Mouse (Mus musculus) forebrain, embryonic 10.5 days (tissue): ENCODE measurements around the gene Fam69a. TPM values are rescaled to one million over a fixed set of nuclear protein-coding genes. Genes with fewer than 3 reads are reported as not detected.
"Not testable (repeated sequence)": the region's sequence is repeated elsewhere in the genome, so short reads cannot be mapped to it uniquely, and the experiment has no call there.

Source experiments
- DNase-seq: peaks from one replicate; pipeline ENCODE4 v3.0.0-alpha.2; 2017; ENCODE audit warnings: low spot score; ENCODE audit errors: extremely low spot score
- H3K27ac ChIP-seq: fragments of 300-500 bp; sonication (generic); 2 replicates; pipeline ENCODE4 v1.5.1; 2016; ENCODE audit warnings: mild to moderate bottlenecking
- H3K27me3 ChIP-seq: fragments of 300-500 bp; sonication (generic); 2 replicates; pipeline ENCODE4 v1.6.1; 2016; ENCODE audit warnings: mild to moderate bottlenecking; ENCODE audit not compliant: poor library complexity, severe bottlenecking
- H3K36me3 ChIP-seq: fragments of 300-500 bp; sonication (generic); replicated peaks from 2 replicates; pipeline ENCODE4 v1.6.1; 2016; ENCODE audit warnings: mild to moderate bottlenecking, moderate library complexity
- H3K4me1 ChIP-seq: fragments of 300-500 bp; sonication (generic); 2 replicates; pipeline ENCODE4 v1.6.1; 2016
- H3K4me3 ChIP-seq: fragments of 300-500 bp; sonication (generic); 2 replicates; pipeline ENCODE4 v1.5.1; 2016; ENCODE audit warnings: mild to moderate bottlenecking, moderate library complexity
- H3K9me3 ChIP-seq: fragments of 300-500 bp; sonication (generic); 2 replicates; pipeline ENCODE4 v1.6.1; 2016; ENCODE audit warnings: mild to moderate bottlenecking, moderate library complexity
- WGBS: fragments of 180-500 bp; shearing (Covaris S2); methylation state at CpG from one replicate; pipeline ENCODE4 v1.1.7; 2016; 5-methylcytosine and 5-hydroxymethylcytosine counted together
- polyA plus RNA-seq: library from polyadenylated mRNA; unstranded; fragments of >200 nt; fragmentation: Nextera tagmentation; extraction: Ambion mirVana; gene quantifications from 2 replicates; pipeline ENCODE4 v1.2.1, GENCODE M21; 2016

Gene Fam69a
- polyA plus RNA-seq, 1 experiment from 2014 or later = 16.2 TPM

DNA sequence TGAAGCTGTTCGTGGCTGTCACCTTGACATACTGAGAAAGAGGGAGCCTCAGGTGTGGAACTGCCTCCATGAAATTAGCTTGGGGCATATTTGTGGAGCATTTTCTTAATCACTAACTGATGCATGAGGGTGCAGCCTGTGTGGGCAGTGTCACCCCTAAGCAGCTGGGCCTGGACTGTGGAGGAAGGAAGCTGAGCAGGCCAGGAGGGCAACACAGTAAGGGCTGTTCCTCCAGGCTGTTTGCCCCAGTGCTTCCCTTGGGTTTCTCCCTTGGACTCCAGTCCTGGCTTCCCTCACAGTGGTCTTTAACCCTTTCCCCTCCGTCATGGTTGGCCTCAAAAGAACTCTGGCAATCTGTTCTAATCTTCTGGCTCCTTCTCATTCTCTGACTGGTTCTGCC is 13.6 kb downstream of the Fam69a start:
- no peak overlapping the region for H3K4me3 ChIP-seq
- H3K9me3 ChIP-seq = no peaks in the 10 kb centered on the region
- DNase-seq = no peak
- H3K36me3 ChIP-seq = no peaks in the 10 kb centered on the region
- WGBS = 70% methylated on average over 2 of the region's 2 CpGs
- H3K27ac ChIP-seq = no peak overlapping the region
- no peaks in the 10 kb centered on the region for H3K27me3 ChIP-seq
- peaks cover 5% of the 10 kb centered on the region for H3K4me1 ChIP-seq

DNA sequence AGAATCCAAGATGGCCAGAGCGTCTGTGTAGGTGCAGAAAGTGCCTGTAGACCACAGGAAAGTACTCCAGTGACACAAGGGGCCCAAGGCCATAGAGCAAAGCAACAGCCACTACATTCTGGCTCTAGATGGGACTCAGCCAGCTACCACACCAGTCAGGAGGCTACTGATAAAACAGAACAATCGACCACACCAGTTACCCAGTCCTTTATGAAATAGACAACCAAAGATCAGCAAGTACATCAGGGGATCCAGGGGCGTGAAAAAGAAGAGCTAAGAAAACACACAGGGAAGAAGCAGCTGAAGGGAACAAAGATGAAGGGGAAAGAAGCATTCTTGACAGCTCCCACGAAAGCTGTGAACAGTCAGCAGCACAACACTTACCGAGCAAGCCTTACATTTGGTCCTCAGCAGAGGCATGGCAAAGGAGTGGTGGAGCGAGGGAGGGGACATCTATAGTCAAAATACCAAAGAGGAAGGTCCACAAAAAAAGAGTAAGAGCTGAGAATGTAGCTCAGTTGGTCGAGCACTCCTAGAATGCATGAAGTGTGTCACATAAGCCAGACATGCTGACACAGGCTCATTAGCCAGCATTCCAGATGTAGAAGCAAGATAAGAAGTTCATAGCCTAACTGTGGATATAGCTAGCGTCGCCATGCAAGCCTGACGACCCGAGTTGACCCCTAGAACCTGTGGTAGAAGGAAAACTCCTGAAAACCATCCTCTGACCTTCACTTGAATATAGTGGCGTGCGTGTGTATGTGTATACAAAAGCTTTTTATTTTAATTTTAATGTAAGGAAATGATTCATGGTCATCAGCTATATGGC is 14.2 kb downstream of the Fam69a start:
- no peaks in the 10 kb centered on the region for H3K36me3 ChIP-seq
- H3K9me3 ChIP-seq = no peaks in the 10 kb centered on the region
- 87% methylated on average over 13 of the region's 13 CpGs for WGBS
- H3K4me1 ChIP-seq = peaks cover 5% of the 10 kb centered on the region
- H3K27me3 ChIP-seq = no peaks in the 10 kb centered on the region
- no peak overlapping the region for H3K27ac ChIP-seq
- H3K4me3 ChIP-seq = no peak overlapping the region
- no peak for DNase-seq

- H3K36me3 ChIP-seq = no peaks in the 10 kb centered on the region
- no peaks in the 10 kb centered on the region for H3K27me3 ChIP-seq
- no peaks in the 10 kb centered on the region for H3K9me3 ChIP-seq
- peaks cover 5% of the 10 kb centered on the region for H3K4me1 ChIP-seq
- no peak overlapping the region for H3K27ac ChIP-seq
- H3K4me3 ChIP-seq = no peak overlapping the region
- DNase-seq = no peak
- 91% methylated on average over 4 of the region's 4 CpGs for WGBS
These were observed 15.8 kb downstream of the Fam69a start for GRCm38 (mm10) chr5:107971069-107971468.

- H3K27ac ChIP-seq, H3K36me3 ChIP-seq, H3K27me3 ChIP-seq, H3K9me3 ChIP-seq, DNase-seq, H3K4me3 ChIP-seq, H3K4me1 ChIP-seq: not testable (repeated sequence)
- 83% methylated on average over 1 of the region's 1 CpGs for WGBS
These were observed 17.1 kb downstream of the Fam69a start for GRCm38 (mm10) chr5:107969818-107970217.

DNA sequence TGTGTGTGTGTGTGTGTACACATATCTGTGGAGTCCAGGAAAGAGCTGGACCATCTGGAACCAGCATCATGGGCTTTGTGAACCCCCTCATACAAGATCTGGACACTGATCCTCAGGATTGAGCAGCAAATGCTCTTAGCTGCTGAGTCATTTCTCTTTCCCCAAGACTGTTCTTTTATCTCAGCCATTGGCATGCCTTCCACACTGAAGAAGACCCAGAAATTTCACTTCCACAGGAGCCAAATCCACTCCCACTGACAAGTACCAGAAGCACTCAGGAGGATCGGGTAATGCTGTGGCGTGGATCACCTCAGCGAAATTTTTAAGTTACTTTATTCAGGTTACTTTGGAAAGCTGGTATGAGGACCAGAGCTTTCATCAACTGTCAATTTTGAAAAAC is 18.8 kb downstream of the Fam69a start:
- no peaks in the 10 kb centered on the region for H3K27me3 ChIP-seq
- H3K27ac ChIP-seq = no peak overlapping the region
- peaks cover under 1% of the 10 kb centered on the region; the same call in 1 of the 2 replicates for H3K4me1 ChIP-seq
- H3K4me3 ChIP-seq = no peak overlapping the region
- no peaks in the 10 kb centered on the region for H3K36me3 ChIP-seq
- no peaks in the 10 kb centered on the region for H3K9me3 ChIP-seq
- no peak for DNase-seq
- 93% methylated on average over 3 of the region's 3 CpGs for whole genome bisulfite sequencing

DNA sequence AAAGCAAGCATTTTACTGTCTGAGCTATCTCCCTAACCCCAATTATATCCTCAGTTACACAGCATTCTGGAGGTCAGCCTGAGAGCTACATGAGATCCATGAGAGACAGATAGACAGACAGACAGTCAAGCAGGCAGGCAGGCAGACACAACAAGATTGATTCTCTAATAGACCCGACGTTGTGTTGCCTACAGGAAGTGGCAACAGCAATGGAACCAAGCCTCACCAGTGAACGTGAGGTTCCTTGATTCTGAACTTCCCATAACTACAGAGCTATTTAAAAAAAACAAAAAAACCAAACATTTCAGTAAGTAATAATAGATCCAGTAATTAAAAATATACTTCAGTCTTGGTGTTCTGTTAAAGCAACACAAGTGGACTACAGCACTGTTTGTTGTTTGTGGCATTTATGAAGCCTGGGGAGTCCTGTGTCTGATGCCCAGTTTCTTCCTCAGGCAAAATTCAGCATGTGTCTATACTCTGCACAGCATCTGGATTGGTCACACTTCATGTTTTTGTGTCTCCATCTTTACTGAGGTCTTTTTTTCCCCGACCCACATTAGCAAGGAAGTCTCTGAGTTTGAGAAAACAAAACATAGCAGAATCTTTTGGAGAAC is 19.9 kb downstream of the Fam69a start:
- no peak overlapping the region for H3K27ac ChIP-seq
- no peak for DNase-seq
- WGBS = 78% methylated on average over 4 of the region's 4 CpGs
- no peaks in the 10 kb centered on the region for H3K4me1 ChIP-seq
- H3K4me3 ChIP-seq = no peak overlapping the region
- no peaks in the 10 kb centered on the region for H3K9me3 ChIP-seq
- H3K36me3 ChIP-seq = no peaks in the 10 kb centered on the region
- no peaks in the 10 kb centered on the region for H3K27me3 ChIP-seq

GRCm38 (mm10) chr5:107966156-107966555 is 20.7 kb downstream of the Fam69a start:
- no peaks in the 10 kb centered on the region for H3K9me3 ChIP-seq
- no peak overlapping the region for H3K27ac ChIP-seq
- no peaks in the 10 kb centered on the region for H3K4me1 ChIP-seq
- 85% methylated on average over 3 of the region's 3 CpGs for WGBS
- no peaks in the 10 kb centered on the region for H3K27me3 ChIP-seq
- H3K36me3 ChIP-seq = no peaks in the 10 kb centered on the region
- no peak overlapping the region for H3K4me3 ChIP-seq
- DNase-seq = no peak

DNA sequence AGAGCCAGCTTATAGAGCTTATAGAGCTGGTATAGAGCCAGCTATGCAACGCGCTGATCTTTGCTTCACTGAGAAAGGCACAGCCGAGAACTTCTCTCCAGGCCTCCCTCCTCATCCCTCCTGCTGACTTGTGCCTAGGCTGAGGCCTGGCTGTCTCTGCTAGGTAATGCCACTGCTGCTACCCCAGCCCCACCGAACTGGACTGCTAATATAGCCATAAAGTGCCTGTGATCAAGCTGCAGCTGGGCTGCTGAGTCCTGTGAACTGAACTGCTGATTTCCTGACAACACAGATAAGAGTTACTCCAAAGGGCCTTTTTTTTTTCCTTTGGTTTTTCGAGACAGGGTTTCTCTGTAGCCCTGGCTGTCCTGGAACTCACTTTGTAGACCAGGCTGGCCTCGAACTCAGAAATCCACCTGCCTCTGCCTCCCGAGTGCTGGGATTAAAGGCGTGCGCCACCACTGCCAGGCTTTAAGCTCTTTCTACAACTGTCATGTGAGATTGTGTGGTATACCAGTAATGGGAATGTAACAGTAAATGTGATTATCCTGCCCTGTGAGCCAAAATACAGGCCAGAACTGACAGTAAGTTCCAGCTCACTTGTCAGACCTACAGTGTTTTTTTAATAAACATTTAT is 21.4 kb downstream of the Fam69a start:
- 86% methylated on average over 9 of the region's 9 CpGs for WGBS
- no peak overlapping the region for H3K27ac ChIP-seq
- DNase-seq = no peak
- no peaks in the 10 kb centered on the region for H3K9me3 ChIP-seq
- no peaks in the 10 kb centered on the region for H3K36me3 ChIP-seq
- 0 out of 2 replicates have a peak, but pooled peaks cover 3% of the 10 kb centered on the region for H3K4me1 ChIP-seq
- H3K4me3 ChIP-seq = no peak overlapping the region
- H3K27me3 ChIP-seq = no peaks in the 10 kb centered on the region

DNA sequence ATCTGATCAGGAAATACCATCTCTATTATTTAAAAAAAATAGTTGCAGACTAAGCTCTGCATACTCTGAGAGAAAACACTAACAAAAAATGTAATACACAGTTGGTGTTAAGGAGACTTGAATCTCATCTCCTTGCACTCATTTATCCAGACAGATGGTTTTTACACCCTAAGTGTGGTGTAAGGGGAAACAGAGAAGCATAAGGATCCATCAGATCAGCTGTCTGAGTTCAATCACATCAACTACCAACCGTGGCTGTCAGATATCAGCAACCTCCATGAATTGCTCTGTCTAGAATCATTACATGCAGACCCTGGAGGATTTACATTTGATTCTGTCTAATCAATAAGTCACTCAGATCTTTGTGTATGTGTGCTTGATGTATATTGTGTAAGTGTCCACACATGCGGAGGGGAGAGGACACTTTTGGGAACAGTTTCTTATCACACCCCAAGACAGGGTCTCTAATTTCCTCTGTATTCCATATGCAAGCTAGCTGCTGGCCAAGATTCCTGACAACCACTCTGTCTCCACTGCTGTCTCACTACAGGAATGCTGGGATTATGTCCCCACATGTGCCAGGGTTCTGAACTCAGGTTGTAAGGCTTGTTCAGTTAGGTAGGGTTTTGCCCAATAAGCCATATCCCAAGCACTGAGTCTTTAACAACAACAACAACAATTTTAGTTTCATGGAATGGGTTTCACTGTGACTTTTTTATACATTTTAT is 22.7 kb downstream of the Fam69a start:
- H3K4me1 ChIP-seq = 0 out of 2 replicates have a peak, but pooled peaks cover 3% of the 10 kb centered on the region
- H3K36me3 ChIP-seq = no peaks in the 10 kb centered on the region
- no peaks in the 10 kb centered on the region for H3K27me3 ChIP-seq
- H3K9me3 ChIP-seq = no peaks in the 10 kb centered on the region
- WGBS = 88% methylated on average over 2 of the region's 2 CpGs
- no peak overlapping the region for H3K27ac ChIP-seq
- H3K4me3 ChIP-seq = no peak overlapping the region
- DNase-seq = no peak

GRCm38 (mm10) chr5:107961438-107962251 is 25.2 kb downstream of the Fam69a start:
- 0 out of 2 replicates have a peak, but pooled peaks cover 3% of the 10 kb centered on the region for H3K4me1 ChIP-seq
- H3K9me3 ChIP-seq = no peaks in the 10 kb centered on the region
- 90% methylated on average over 16 of the region's 16 CpGs for WGBS
- no peaks in the 10 kb centered on the region for H3K27me3 ChIP-seq
- no peak overlapping the region for H3K4me3 ChIP-seq
- no peaks in the 10 kb centered on the region for H3K36me3 ChIP-seq
- no peak overlapping the region for H3K27ac ChIP-seq
- DNase-seq = no peak

DNA sequence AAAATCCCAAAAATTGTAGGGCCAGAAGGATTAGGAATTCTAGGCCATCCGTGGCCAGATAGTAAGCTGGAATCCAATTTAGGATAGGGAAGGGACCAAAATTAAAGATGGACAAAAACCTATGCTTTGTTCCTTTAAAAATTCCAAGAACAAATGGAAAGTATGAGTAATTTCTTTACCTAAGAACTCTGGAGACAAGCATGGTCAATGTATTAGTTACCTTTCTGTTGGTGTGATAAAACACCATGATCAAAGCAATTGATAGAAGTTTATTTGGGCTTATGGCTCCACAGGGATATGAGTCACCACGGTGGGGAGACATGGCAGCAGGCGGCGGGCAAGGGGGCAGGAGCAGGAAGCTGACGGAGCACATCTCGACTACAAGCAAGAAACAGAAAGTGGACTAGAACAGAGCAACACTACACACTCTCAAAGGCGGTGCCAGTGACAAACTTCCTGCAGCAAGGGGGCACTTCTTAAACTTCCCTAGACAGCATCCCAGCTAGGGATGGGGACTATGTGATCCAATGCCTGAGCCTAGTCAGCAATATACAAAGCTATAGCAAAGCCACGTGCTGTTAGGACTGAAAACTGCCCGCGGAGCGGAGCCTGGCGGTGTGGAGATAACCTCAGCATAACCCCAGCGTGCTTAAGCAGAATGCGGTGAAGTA is 26.2 kb downstream of the Fam69a start:
- 82% methylated on average over 14 of the region's 14 CpGs for WGBS
- no peaks in the 10 kb centered on the region for H3K27me3 ChIP-seq
- DNase-seq = no peak

More for the DNA sequence above, 26.2 kb downstream of the Fam69a start:
- no peak overlapping the region for H3K27ac ChIP-seq
- no peaks in the 10 kb centered on the region for H3K36me3 ChIP-seq
- no peaks in the 10 kb centered on the region for H3K9me3 ChIP-seq
- H3K4me1 ChIP-seq = 0 out of 2 replicates have a peak, but pooled peaks cover 3% of the 10 kb centered on the region
- H3K4me3 ChIP-seq = no peak overlapping the region
